Mouse (Mus musculus) limb, embryonic 14.5 days (tissue): ENCODE data around the gene Rhcg. TPM values are rescaled to one million over a fixed set of nuclear protein-coding genes. Genes with fewer than 3 reads are reported as not detected.

Experiments used
- ATAC-seq: fragments of 200-750 bp; cut with Nextera tagmentation; 2 replicates; pipeline ENCODE4 v1.8.0; 2017; ENCODE audit warnings: low read depth, moderate number of reproducible peaks, moderate TSS enrichment; ENCODE audit not compliant: low FRiP score
- DNase-seq: peaks from one replicate; pipeline ENCODE4 v3.0.0-alpha.2; 2015; ENCODE audit warnings: low spot score
- H3K27ac ChIP-seq: fragments of 300-500 bp; sonication (generic); replicated peaks from 2 replicates; pipeline ENCODE4 v1.5.1; 2014; ENCODE audit warnings: low read depth, mild to moderate bottlenecking, low read length, moderate library complexity, mixed read lengths
- H3K27me3 ChIP-seq: fragments of 300-500 bp; sonication (generic); 2 replicates; pipeline ENCODE4 v1.6.1; 2014; ENCODE audit warnings: low read length, mixed read lengths; ENCODE audit not compliant: control insufficient read depth, insufficient read depth
- H3K36me3 ChIP-seq: fragments of 300-500 bp; sonication (generic); 2 replicates; pipeline ENCODE4 v1.6.1; 2014; ENCODE audit warnings: mild to moderate bottlenecking, low read length, moderate library complexity, mixed read lengths; ENCODE audit not compliant: control insufficient read depth, insufficient read depth
- H3K4me1 ChIP-seq: fragments of 300-500 bp; sonication (generic); 2 replicates; pipeline ENCODE4 v1.6.1; 2014; ENCODE audit warnings: antibody characterized with exemption, low read length, mixed read lengths; ENCODE audit not compliant: control insufficient read depth, insufficient read depth
- H3K4me2 ChIP-seq: fragments of 300-500 bp; sonication (generic); replicated peaks from 2 replicates; pipeline ENCODE4 v1.6.1; 2014; ENCODE audit warnings: low read depth, mild to moderate bottlenecking, low read length, moderate library complexity; ENCODE audit not compliant: severe bottlenecking
- H3K4me3 ChIP-seq: fragments of 300-500 bp; sonication (generic); replicated peaks from 2 replicates; pipeline ENCODE4 v1.5.1; 2014; ENCODE audit warnings: low read length
- H3K9ac ChIP-seq: fragments of 300-500 bp; sonication (generic); 2 replicates; pipeline ENCODE4 v1.6.1; 2014; ENCODE audit warnings: mild to moderate bottlenecking, low read depth, low read length, moderate library complexity; ENCODE audit not compliant: severe bottlenecking
- H3K9me3 ChIP-seq: fragments of 300-500 bp; sonication (generic); 2 replicates; pipeline ENCODE4 v1.6.1; 2016; ENCODE audit warnings: low read length; ENCODE audit not compliant: control insufficient read depth
- POLR2A ChIP-seq: fragments of 200-500 bp; IDR thresholded peaks from 2 replicates; pipeline ENCODE4 v1.8.0; 2012; ENCODE audit warnings: inconsistent platforms, mild to moderate bottlenecking, moderate library complexity, borderline replicate concordance; ENCODE audit not compliant: insufficient read depth, insufficient read length; ENCODE audit errors: extremely low read depth
- WGBS: fragments of 180-500 bp; shearing (Covaris S2); extraction: QIAGEN DNeasy Blood & Tissue Kit; methylation state at CpG from one replicate; pipeline ENCODE4 v1.1.7; 2014; 5-methylcytosine and 5-hydroxymethylcytosine counted together
- polyA plus RNA-seq, 2 experiments: library from polyadenylated mRNA; depleted of rRNA in 1 of 2; stranded (reverse) in 1 of 2; unstranded in 1 of 2; fragments of >200 nt; fragmentation: Nextera tagmentation in 1 of 2; extraction: Ambion mirVana in 1 of 2; gene quantifications; 2 replicates each; pipeline versions ENCODE4 v1.2.1 to v1.2.3; 2012 to 2014

The Rhcg gene
- polyA plus RNA-seq, 2 experiments = 0.11 to 0.14 TPM

- 3% methylated on average over 12 of the region's 12 CpGs for WGBS
Observed at GRCm38 (mm10) chr7:79577096-79577874, 40.2 kb downstream of the Rhcg start.

GRCm38 (mm10) chr7:79576659-79577058 lies 40.8 kb downstream of the Rhcg start:
- no peak for DNase-seq
- no peak for TF ChIP-seq POLR2A
- Histone ChIP-seq H3K4me3 (no peak overlapping the region), H3K4me2 (no peak overlapping the region), H3K27me3 (peaks cover 27% of the 10 kb centered on the region; the same call in 1 of the 2 replicates), H3K27ac (no peak overlapping the region), H3K9me3 (no peaks in the 10 kb centered on the region), H3K9ac (no peak overlapping the region), H3K4me1 (0 out of 2 replicates have a peak, but pooled peaks cover 6% of the 10 kb centered on the region), H3K36me3 (no peaks in the 10 kb centered on the region)
- ATAC-seq = no peak
- 1% methylated on average over 5 of the region's 5 CpGs for WGBS

More at GRCm38 (mm10) chr7:79577096-79577874, 40.2 kb downstream of the Rhcg start:
- Histone ChIP-seq H3K4me3 (no peak overlapping the region), H3K4me1 (0 out of 2 replicates have a peak, but pooled peaks cover 6% of the 10 kb centered on the region), H3K9me3 (no peaks in the 10 kb centered on the region), H3K36me3 (no peaks in the 10 kb centered on the region), H3K9ac (no peak overlapping the region), H3K27ac (no peak overlapping the region), H3K4me2 (peak overlapping the region; percentile 6; the same call in 1 of the 2 replicates), H3K27me3 (peaks cover 27% of the 10 kb centered on the region; the same call in 1 of the 2 replicates)
- DNase-seq (peak; percentile 16), ATAC-seq (no peak)
- no peak for TF ChIP-seq POLR2A

GRCm38 (mm10) chr7:79572191-79572818 lies 45.2 kb downstream of the Rhcg start:
- H3K27ac ChIP-seq = no peak overlapping the region
- H3K36me3 ChIP-seq = no peaks in the 10 kb centered on the region
- no peak for TF ChIP-seq POLR2A
- ATAC-seq (no peak), DNase-seq (no peak)
- H3K9ac ChIP-seq = no peak overlapping the region
- H3K4me2 ChIP-seq = no peak overlapping the region
- peaks cover 8% of the 10 kb centered on the region; the same call in 1 of the 2 replicates for H3K27me3 ChIP-seq
- no peaks in the 10 kb centered on the region for H3K4me1 ChIP-seq
- no peak overlapping the region for H3K4me3 ChIP-seq
- no peaks in the 10 kb centered on the region for H3K9me3 ChIP-seq
- 70% methylated on average over 18 of the region's 19 CpGs for WGBS

- no peak for TF ChIP-seq POLR2A
- ATAC-seq (no peak), DNase-seq (no peak)
- Histone ChIP-seq H3K9me3 (no peaks in the 10 kb centered on the region), H3K36me3 (no peaks in the 10 kb centered on the region), H3K27me3 (peaks cover 8% of the 10 kb centered on the region; the same call in 1 of the 2 replicates), H3K27ac (no peak overlapping the region), H3K4me2 (no peak overlapping the region), H3K4me3 (no peak overlapping the region), H3K4me1 (no peaks in the 10 kb centered on the region), H3K9ac (no peak overlapping the region)
- WGBS = 53% methylated on average over 4 of the region's 4 CpGs
Observed at GRCm38 (mm10) chr7:79568937-79569535, 48.4 kb downstream of the Rhcg start.

- Histone ChIP-seq H3K9ac (no peak overlapping the region), H3K4me2 (no peak overlapping the region), H3K27me3 (peaks cover 8% of the 10 kb centered on the region; the same call in 1 of the 2 replicates), H3K36me3 (no peaks in the 10 kb centered on the region), H3K27ac (no peak overlapping the region), H3K4me3 (no peak overlapping the region), H3K4me1 (no peaks in the 10 kb centered on the region), H3K9me3 (no peaks in the 10 kb centered on the region)
- WGBS = 60% methylated on average over 6 of the region's 6 CpGs
- ATAC-seq = no peak
- TF ChIP-seq POLR2A = no peak
- DNase-seq = no peak
Observed at GRCm38 (mm10) chr7:79568212-79568611, 49.2 kb downstream of the Rhcg start.
